Mouse (Mus musculus) heart, postnatal 0 days (tissue): Measurements from ENCODE around the gene Tbc1d10a. TPM values are rescaled to one million over a fixed set of nuclear protein-coding genes. Genes with fewer than 3 reads are reported as not detected.

Experiments
- ATAC-seq: fragments of 200-750 bp; cut with Nextera tagmentation; 2 replicates; pipeline ENCODE4 v1.8.0; 2017; ENCODE audit warnings: low read depth, moderate number of reproducible peaks, moderate library complexity; ENCODE audit not compliant: insufficient read depth
- DNase-seq: peaks from one replicate; pipeline ENCODE4 v3.0.0-alpha.2; 2016; ENCODE audit warnings: low spot score
- H3K27ac ChIP-seq: fragments of 300-500 bp; sonication (generic); 2 replicates; pipeline ENCODE4 v1.5.1; 2014; ENCODE audit warnings: low read depth, mild to moderate bottlenecking
- H3K27me3 ChIP-seq: fragments of 300-500 bp; sonication (generic); 2 replicates; pipeline ENCODE4 v1.6.1; 2014; ENCODE audit warnings: low read length, mixed read lengths; ENCODE audit not compliant: control insufficient read depth, insufficient read depth
- H3K36me3 ChIP-seq: fragments of 300-500 bp; sonication (generic); replicated peaks from 2 replicates; pipeline ENCODE4 v1.6.1; 2014; ENCODE audit warnings: low read length, mixed read lengths; ENCODE audit not compliant: control insufficient read depth, insufficient read depth
- H3K4me1 ChIP-seq: fragments of 300-500 bp; sonication (generic); 2 replicates; pipeline ENCODE4 v1.6.1; 2014; ENCODE audit warnings: antibody characterized with exemption; ENCODE audit not compliant: control insufficient read depth, insufficient read depth
- H3K4me2 ChIP-seq: fragments of 300-500 bp; sonication (generic); 2 replicates; pipeline ENCODE4 v1.6.1; 2014; ENCODE audit warnings: low read depth, mild to moderate bottlenecking, low read length, moderate library complexity
- H3K4me3 ChIP-seq: fragments of 300-500 bp; sonication (generic); 2 replicates; pipeline ENCODE4 v1.5.1; 2014; ENCODE audit warnings: low read depth, low read length
- H3K9ac ChIP-seq: fragments of 300-500 bp; sonication (generic); replicated peaks from 2 replicates; pipeline ENCODE4 v1.6.1; 2014; ENCODE audit warnings: low read depth, low read length, mixed read lengths
- H3K9me3 ChIP-seq: fragments of 300-500 bp; sonication (generic); replicated peaks from 2 replicates; pipeline ENCODE4 v1.6.1; 2016; ENCODE audit warnings: low read length; ENCODE audit not compliant: control insufficient read depth
- CTCF ChIP-seq: IDR thresholded peaks from 2 replicates; pipeline ENCODE4 v1.5.1; 2016; ENCODE audit warnings: antibody characterized with exemption, control low read depth, low read depth
- EP300 ChIP-seq: IDR thresholded peaks from 2 replicates; pipeline ENCODE4 v1.6.1; 2016; ENCODE audit warnings: antibody characterized with exemption, low read depth
- WGBS: fragments of 180-500 bp; shearing (Covaris S2); extraction: QIAGEN DNeasy Blood & Tissue Kit; methylation state at CpG from one replicate; pipeline ENCODE4 v1.1.7; 2014; 5-methylcytosine and 5-hydroxymethylcytosine counted together
- polyA plus RNA-seq: library from polyadenylated mRNA; unstranded; fragments of >200 nt; fragmentation: Nextera tagmentation; extraction: Ambion mirVana; gene quantifications from 2 replicates; pipeline ENCODE4 v1.2.1, GENCODE M21; 2015
- total RNA-seq: library from RNA; depleted of rRNA; stranded (reverse); fragments of >200 nt; gene quantifications from 2 replicates; pipeline ENCODE4 v1.2.3, GENCODE M21; 2014; ENCODE audit warnings: low replicate concordance

Tbc1d10a gene
- total and polyA plus RNA-seq, 2 experiments from 2014 or later = 10.9 to 31.3 TPM

DNA sequence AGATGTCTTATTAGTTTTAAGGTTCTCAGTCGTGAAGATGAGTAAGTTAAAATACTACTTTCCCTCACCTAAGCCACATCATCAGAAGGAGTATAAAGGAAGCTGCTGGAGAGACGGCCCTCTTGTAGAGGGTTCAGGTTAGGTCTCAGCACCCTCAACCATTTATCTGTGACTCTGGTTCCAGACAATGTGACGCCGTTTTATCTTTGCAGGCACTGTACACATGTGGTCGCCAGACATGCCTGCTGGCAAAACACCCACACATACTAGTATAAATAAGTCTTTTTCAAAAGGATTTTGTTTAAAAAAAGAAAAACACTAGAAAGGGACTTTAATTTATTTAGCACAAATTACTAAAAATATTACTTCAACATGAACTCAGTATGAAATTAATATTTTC lies 30.9 kb upstream of the Tbc1d10a start:
- Histone ChIP-seq H3K27me3 (no peaks in the 10 kb centered on the region), H3K27ac (no peak overlapping the region), H3K9ac (no peak overlapping the region), H3K36me3 (no peaks in the 10 kb centered on the region), H3K4me2 (no peak overlapping the region), H3K9me3 (no peaks in the 10 kb centered on the region), H3K4me3 (no peak overlapping the region), H3K4me1 (peaks cover 11% of the 10 kb centered on the region)
- no peak for DNase-seq
- WGBS = 58% methylated on average over 5 of the region's 5 CpGs
- TF ChIP-seq EP300 = no peak
- TF ChIP-seq CTCF = no peak
- no peak for ATAC-seq

DNA sequence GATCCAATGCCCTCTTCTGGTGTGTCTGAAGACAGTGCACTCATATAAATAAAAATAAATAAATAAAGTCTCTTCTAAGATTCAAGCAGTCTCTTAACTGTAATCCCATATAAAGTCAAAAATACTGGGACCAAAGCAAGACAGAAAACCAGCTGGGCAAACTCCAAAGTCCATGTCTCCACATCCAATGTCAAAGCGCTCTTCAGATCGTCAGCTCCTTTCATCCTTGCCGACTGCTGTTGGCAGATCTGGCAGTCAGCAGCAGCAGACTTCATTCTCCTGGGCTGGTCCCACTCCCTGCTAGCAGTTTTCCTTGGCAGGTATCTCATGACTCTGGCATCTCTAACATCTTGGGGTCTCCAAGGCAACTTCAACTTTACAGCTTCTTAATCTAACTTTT lies 27.9 kb upstream of the Tbc1d10a start:
- H3K36me3 ChIP-seq = peaks cover 25% of the 10 kb centered on the region
- H3K4me2 ChIP-seq = no peak overlapping the region
- H3K4me3 ChIP-seq = no peak overlapping the region
- H3K9ac ChIP-seq = no peak overlapping the region
- WGBS = 61% methylated on average over 3 of the region's 3 CpGs
- ATAC-seq (no peak), DNase-seq (no peak)
- H3K9me3 ChIP-seq = no peaks in the 10 kb centered on the region
- H3K27me3 ChIP-seq = no peaks in the 10 kb centered on the region
- peaks cover 21% of the 10 kb centered on the region for H3K4me1 ChIP-seq
- TF ChIP-seq CTCF (no peak), EP300 (no peak)
- no peak overlapping the region for H3K27ac ChIP-seq

DNA sequence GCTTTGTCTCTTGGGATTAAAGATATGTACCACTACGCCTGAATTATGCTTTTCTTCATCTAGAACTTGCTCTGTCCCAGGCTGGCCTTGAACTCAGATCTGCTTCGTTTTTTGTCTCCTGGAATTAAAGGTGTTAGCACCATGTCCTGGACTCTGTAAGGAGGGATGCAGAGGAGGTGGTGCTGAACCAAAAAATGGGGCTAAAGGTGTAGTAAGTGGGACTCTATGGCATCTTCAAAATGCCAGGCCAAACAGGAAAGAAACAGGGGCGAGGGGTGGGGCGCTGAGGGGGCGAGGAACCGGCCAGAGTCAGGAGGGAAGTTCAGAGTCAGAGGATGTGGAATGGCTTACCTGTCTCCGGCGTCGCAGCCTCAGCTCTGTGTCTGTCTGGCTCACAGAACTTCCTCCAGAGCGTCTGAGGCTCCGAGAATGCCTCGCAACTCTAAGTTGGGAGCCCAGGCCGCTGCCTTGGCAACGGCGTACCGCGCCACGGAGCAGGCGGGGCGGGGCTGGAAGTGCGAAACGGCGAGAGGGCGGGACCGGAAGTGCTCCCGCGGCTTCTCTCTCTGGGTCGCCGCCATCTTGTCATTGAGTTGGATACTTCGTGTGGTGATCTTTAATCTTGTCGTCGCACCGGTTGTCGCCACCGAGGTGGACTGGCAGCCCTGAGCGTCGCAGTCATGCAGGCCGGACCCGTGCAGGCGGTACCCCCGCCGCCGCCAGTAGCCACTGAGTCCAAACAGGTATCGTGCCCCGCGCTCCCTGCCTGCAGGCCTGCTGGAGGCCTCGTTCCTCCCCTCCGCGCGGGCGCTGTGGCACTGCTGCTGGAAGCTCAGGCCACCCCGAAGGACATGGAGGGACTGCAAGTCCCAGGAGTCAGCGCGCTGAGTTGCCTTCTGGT lies 26.5 kb upstream of the Tbc1d10a start, which contains the start of the genes Ccdc157 and Sf3a1:
Gene Ccdc157 (minus strand): TSS at position 486 of the 901 bp plus-strand sequence.
Gene Sf3a1 (plus strand): TSS at position 543 of the 901 bp plus-strand sequence.
- Histone ChIP-seq H3K4me2 (peak within 1 kb of the TSS; percentile 80), H3K4me1 (peaks cover 21% of the 10 kb centered on the region), H3K36me3 (peaks cover 39% of the 10 kb centered on the region), H3K9me3 (no peaks in the 10 kb centered on the region), H3K27ac (peak within 1 kb of the TSS; percentile 94), H3K4me3 (peak within 1 kb of the TSS; percentile 77), H3K9ac (peak within 1 kb of the TSS; percentile 77), H3K27me3 (no peaks in the 10 kb centered on the region)
- ATAC-seq = peak; percentile 99
- DNase-seq = peak; percentile 94
- TF ChIP-seq EP300 (no peak), CTCF (no peak)
- WGBS = 2% methylated on average over 54 of the region's 54 CpGs

DNA sequence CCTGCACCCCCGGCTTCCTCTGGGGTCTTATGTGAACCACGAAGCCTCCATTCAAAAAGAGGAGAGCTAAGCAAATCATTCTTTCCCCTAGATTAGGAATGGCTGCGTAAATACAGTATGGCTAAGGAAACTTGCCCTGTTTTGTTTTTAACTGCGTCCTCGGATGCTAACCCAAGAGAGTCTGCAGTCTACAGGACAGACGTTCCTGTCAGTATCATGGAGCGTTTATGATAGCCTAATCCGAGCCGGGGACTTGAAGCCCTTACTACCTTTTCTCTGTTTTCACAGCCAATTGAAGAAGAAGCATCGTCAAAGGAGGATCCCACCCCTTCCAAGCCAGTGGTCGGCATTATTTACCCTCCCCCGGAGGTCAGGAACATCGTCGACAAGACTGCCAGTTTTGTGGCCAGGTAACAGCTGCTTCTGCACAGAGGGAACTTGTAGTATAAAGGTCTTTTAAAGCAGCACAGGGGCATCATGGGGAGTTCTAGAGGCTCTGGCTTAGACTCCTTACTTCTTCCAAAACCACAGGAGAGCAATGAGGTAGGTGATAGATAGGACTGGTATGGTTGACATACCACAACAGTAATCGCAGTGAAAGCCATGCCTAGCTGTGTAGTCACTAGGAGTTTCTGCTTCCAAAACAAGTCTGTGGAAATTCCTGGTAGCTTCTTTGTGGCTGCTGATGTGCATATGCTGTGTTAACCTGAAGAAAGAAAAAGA lies 25.7 kb upstream of the Tbc1d10a start:
- DNase-seq (no peak), ATAC-seq (no peak)
- peak overlapping the region; percentile 80 for H3K4me2 ChIP-seq
- H3K27me3 ChIP-seq = no peaks in the 10 kb centered on the region
- H3K9me3 ChIP-seq = no peaks in the 10 kb centered on the region
- peaks cover 47% of the 10 kb centered on the region for H3K36me3 ChIP-seq
- peak overlapping the region; percentile 94 for H3K27ac ChIP-seq
- peak overlapping the region; percentile 77 for H3K4me3 ChIP-seq
- 5% methylated on average over 15 of the region's 15 CpGs for WGBS
- peak overlapping the region; percentile 77 for H3K9ac ChIP-seq
- H3K4me1 ChIP-seq = peaks cover 21% of the 10 kb centered on the region
- TF ChIP-seq EP300 (no peak), CTCF (no peak)

DNA sequence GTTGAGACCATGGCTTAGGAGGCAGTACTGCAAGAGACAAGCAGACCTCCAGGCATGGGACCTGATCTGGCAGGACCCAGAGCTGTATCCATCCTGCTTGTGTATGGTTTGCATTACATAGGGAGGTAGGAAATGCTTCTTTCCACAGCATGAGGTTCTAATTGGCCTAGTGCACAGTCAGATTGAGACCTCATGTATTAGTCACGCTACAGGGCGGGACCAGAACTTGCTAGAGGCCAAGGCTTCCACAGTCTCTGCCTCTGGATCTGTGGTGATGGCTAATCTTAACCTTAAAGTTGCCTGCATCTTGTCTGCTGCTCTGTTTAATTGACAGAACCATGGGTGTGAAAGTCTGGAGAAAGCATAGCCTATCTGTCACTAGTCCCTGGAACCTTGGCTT lies 21.9 kb upstream of the Tbc1d10a start:
- no peak for TF ChIP-seq CTCF
- TF ChIP-seq EP300 = no peak
- no peaks in the 10 kb centered on the region for H3K27me3 ChIP-seq
- peaks cover 85% of the 10 kb centered on the region for H3K36me3 ChIP-seq
- no peak for ATAC-seq
- H3K27ac ChIP-seq = no peak overlapping the region
- 83% methylated on average over 2 of the region's 2 CpGs for WGBS
- DNase-seq = no peak
- H3K4me3 ChIP-seq = no peak overlapping the region
- H3K4me1 ChIP-seq = peaks cover 13% of the 10 kb centered on the region
- no peak overlapping the region for H3K4me2 ChIP-seq
- H3K9me3 ChIP-seq = no peaks in the 10 kb centered on the region
- H3K9ac ChIP-seq = no peak overlapping the region
